Mouse (Mus musculus): ENCODE data around the gene Dnajc28.

DNA sequence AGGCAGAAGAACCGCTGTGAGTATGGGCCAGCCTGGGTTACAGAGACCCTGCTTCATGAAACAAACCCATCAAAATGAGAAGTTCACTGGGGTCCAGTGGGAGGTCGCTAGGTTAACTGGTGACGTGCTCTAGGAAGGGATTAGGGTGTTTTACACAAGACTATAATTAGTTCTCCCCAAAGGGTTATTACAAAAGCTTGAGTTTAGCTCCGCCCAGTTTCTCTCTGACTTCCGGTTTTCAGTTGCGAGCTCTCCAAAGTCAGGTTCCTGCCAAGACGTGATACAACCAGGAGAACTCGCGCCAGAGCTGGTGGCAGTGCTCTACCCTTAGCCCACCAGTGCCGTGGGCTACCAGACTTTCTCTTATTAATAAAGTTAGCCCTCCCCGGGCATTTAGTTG lies 7.6 kb downstream of the Dnajc28 start:
- TF ChIP-seq CTCF (IDR thresholded peaks at IDR 0.05; ENCODE audit: low read depth): no peak
- TF ChIP-seq EP300 (IDR thresholded peaks at IDR 0.05; ENCODE audit: low read depth): no peak
